Mouse (Mus musculus): ENCODE data around the gene Dtd1. TPM values are rescaled to one million over a fixed set of nuclear protein-coding genes. Genes with fewer than 3 reads are reported as not detected.

Dtd1 gene
- total and polyA plus RNA-seq, 3 experiments, result 32.5 to 36.0 TPM; not detected in 1

DNA sequence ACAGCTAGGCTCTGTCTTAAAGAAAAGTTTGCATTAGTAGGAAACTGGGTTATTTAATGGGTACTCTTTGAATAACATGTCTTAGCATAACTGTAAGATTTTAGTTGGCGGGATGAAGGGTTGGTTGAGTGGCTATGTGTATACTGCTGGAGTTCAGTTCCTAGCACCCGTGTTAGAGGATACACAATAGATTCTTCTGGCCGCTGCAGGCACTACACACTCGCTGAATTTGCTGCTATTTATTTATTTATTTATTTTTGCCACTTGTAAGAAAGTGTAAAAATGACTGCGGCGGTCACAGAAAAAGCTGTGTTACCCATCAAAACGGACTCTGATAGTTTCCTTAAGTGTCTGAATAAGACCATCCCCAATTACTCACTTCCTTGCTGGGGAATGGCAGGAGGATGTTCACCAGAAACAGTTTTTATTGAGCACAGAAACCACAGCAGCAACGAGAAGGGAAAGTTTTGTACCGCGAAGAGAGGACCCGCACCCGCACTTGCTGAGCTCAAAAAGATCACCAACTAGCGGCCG, 44.3 kb upstream of the Dtd1 start:
- H3K9ac ChIP-seq (ENCODE audit: control insufficient read depth, low read depth, low read length, poor library complexity, severe bottlenecking), result peak overlapping the region; percentile 73
- no peak for DNase-seq (ENCODE audit: low read depth, low spot score)
- no peaks in the 10 kb centered on the region for H3K9me3 ChIP-seq (replicated peaks; ENCODE audit: insufficient read depth, low read length)
- no peaks in the 10 kb centered on the region for H3K27me3 ChIP-seq (ENCODE audit: control insufficient read depth in 1 of 2, insufficient read depth in 2 of 2, low read length in 2 of 2)
- H3K4me3 ChIP-seq (ENCODE audit: control insufficient read depth in 1 of 2, insufficient read depth in 1 of 2, low read depth in 2 of 2, low read length in 2 of 2), result peak overlapping the region; percentile 83 to 93
- H3K36me3 ChIP-seq (ENCODE audit: control insufficient read depth in 1 of 2, insufficient read depth in 2 of 2, low read length in 2 of 2), result peaks cover 2 to 6% of the 10 kb centered on the region in 2 experiments; a peak in 3 of 4 replicates
- peaks cover 13% of the 10 kb centered on the region for H3K79me2 ChIP-seq (ENCODE audit: control insufficient read depth, insufficient read depth, low read length, poor library complexity)
- H3K4me1 ChIP-seq (ENCODE audit: control insufficient read depth in 1 of 2, insufficient read depth in 2 of 2, low read length in 2 of 2), result peaks cover 0 to 3% of the 10 kb centered on the region in 2 experiments; a peak in 2 of 4 replicates
- TF ChIP-seq MXI1 (IDR thresholded peaks at IDR 0.05; ENCODE audit: low read depth, low read length) (no peak), RAD21 (IDR thresholded peaks at IDR 0.05; ENCODE audit: low read depth, low read length) (no peak), CHD1 (IDR thresholded peaks at IDR 0.05; ENCODE audit: low read depth, low read length) (no peak; the same call in 1 of the 2 replicates), ETS1 (IDR thresholded peaks at IDR 0.05; ENCODE audit: low read depth, low read length) (no peak), CHD2 (IDR thresholded peaks at IDR 0.05; ENCODE audit: low read length) (no peak), NELFE (IDR thresholded peaks at IDR 0.05; ENCODE audit: low read depth, low read length) (no peak), USF2 (IDR thresholded peaks at IDR 0.05; ENCODE audit: borderline replicate concordance in 1 of 2, insufficient read depth in 1 of 2, low read depth in 1 of 2, low read length in 2 of 2) (no peak), NRF1 (IDR thresholded peaks at IDR 0.05; ENCODE audit: insufficient read depth, low read depth, low read length, poor library complexity, severe bottlenecking) (no peak)
- H3K27ac ChIP-seq (ENCODE audit: control insufficient read depth, low read depth, low read length), result peak overlapping the region; percentile 88

- H3K4me1 ChIP-seq (ENCODE audit: control insufficient read depth in 1 of 2, insufficient read depth in 2 of 2, low read length in 2 of 2), result peaks cover 0 to 3% of the 10 kb centered on the region in 2 experiments; a peak in 2 of 4 replicates
- peak within 1 kb of the TSS; percentile 88 for H3K27ac ChIP-seq (ENCODE audit: control insufficient read depth, low read depth, low read length)
- H3K27me3 ChIP-seq (ENCODE audit: control insufficient read depth in 1 of 2, insufficient read depth in 2 of 2, low read length in 2 of 2), result no peaks in the 10 kb centered on the region
- peaks cover 2 to 6% of the 10 kb centered on the region in 2 experiments; a peak in 3 of 4 replicates for H3K36me3 ChIP-seq (ENCODE audit: control insufficient read depth in 1 of 2, insufficient read depth in 2 of 2, low read length in 2 of 2)
- H3K79me2 ChIP-seq (ENCODE audit: control insufficient read depth, insufficient read depth, low read length, poor library complexity), result peaks cover 13% of the 10 kb centered on the region
- peak; percentile 98 for DNase-seq (ENCODE audit: low read depth, low spot score)
- peak within 1 kb of the TSS; percentile 93 to 96 for H3K4me3 ChIP-seq (ENCODE audit: control insufficient read depth in 1 of 2, insufficient read depth in 1 of 2, low read depth in 2 of 2, low read length in 2 of 2)
- peak within 1 kb of the TSS; percentile 89 for H3K9ac ChIP-seq (ENCODE audit: control insufficient read depth, low read depth, low read length, poor library complexity, severe bottlenecking)
- no peaks in the 10 kb centered on the region for H3K9me3 ChIP-seq (replicated peaks; ENCODE audit: insufficient read depth, low read length)
- TF ChIP-seq RCOR1 (IDR thresholded peaks at IDR 0.05; ENCODE audit: low read depth, low read length), result no peak
- TF ChIP-seq NELFE (IDR thresholded peaks at IDR 0.05; ENCODE audit: low read depth, low read length), result peak; percentile 58
- TF ChIP-seq SIN3A (IDR thresholded peaks at IDR 0.05; ENCODE audit: low read length), result peak; percentile 71
- peak; percentile 70 for TF ChIP-seq TBP (IDR thresholded peaks at IDR 0.05; ENCODE audit: low read depth, low read length)
- TF ChIP-seq ZMIZ1 (IDR thresholded peaks at IDR 0.05; ENCODE audit: low read depth, low read length), result peak; percentile 65; the same call in 1 of the 2 replicates
- no peak for TF ChIP-seq CTCF (IDR thresholded peaks at IDR 0.05 in 2 of 3, conservative IDR thresholded peaks at IDR 0.05 in 1 of 3; ENCODE audit: control insufficient read depth in 1 of 3, insufficient read depth in 1 of 3, low read depth in 2 of 3, low read length in 3 of 3, poor library complexity in 1 of 3, severe bottlenecking in 1 of 3)
- TF ChIP-seq RAD21 (IDR thresholded peaks at IDR 0.05; ENCODE audit: low read depth, low read length), result no peak
- no peak for TF ChIP-seq SMC3 (IDR thresholded peaks at IDR 0.05; ENCODE audit: low read depth, low read length)
- peak; percentile 91 for TF ChIP-seq HCFC1 (IDR thresholded peaks at IDR 0.05; ENCODE audit: low read depth, low read length)
- TF ChIP-seq POLR2AphosphoS2 (IDR thresholded peaks at IDR 0.05; ENCODE audit: low read length), result 0 out of 2 replicates have a peak, but pooled peaks have one; percentile 6
- no peak for TF ChIP-seq MEF2A (IDR thresholded peaks at IDR 0.05; ENCODE audit: extremely low read depth, insufficient replicate concordance, low read depth, low read length, poor library complexity, severe bottlenecking)
- TF ChIP-seq TCF12 (IDR thresholded peaks at IDR 0.05; ENCODE audit: low read depth, low read length), result no peak
- no peak for TF ChIP-seq GATA1 (IDR thresholded peaks at IDR 0.05; ENCODE audit: low read depth, low read length)
- no peak for TF ChIP-seq BHLHE40 (IDR thresholded peaks at IDR 0.05; ENCODE audit: borderline replicate concordance, low read depth, low read length)
- TF ChIP-seq CHD1 (IDR thresholded peaks at IDR 0.05; ENCODE audit: low read depth, low read length), result no peak
- TF ChIP-seq USF1 (IDR thresholded peaks at IDR 0.05; ENCODE audit: low read depth, low read length), result no peak
- TF ChIP-seq MXI1 (IDR thresholded peaks at IDR 0.05; ENCODE audit: low read depth, low read length), result peak; percentile 79
- no peak for TF ChIP-seq NRF1 (IDR thresholded peaks at IDR 0.05; ENCODE audit: insufficient read depth, low read depth, low read length, poor library complexity, severe bottlenecking)
- TF ChIP-seq GABPA (IDR thresholded peaks at IDR 0.05; ENCODE audit: low read depth, low read length), result no peak
- no peak for TF ChIP-seq ZKSCAN1 (IDR thresholded peaks at IDR 0.05; ENCODE audit: low read depth, low read length)
- peak; percentile 77 to 78 for TF ChIP-seq POLR2A (IDR thresholded peaks at IDR 0.05; ENCODE audit: control insufficient read depth in 1 of 2, insufficient read depth in 1 of 2, low read depth in 1 of 2, low read length in 2 of 2, poor library complexity in 1 of 2)
- TF ChIP-seq UBTF (IDR thresholded peaks at IDR 0.05; ENCODE audit: borderline replicate concordance, insufficient read depth, low read depth, low read length), result no peak
- 0 out of 2 replicates have a peak, but pooled peaks have one; percentile 46 for TF ChIP-seq MAZ (IDR thresholded peaks at IDR 0.05; ENCODE audit: low read depth, low read length)
- TF ChIP-seq ELF1 (IDR thresholded peaks at IDR 0.05; ENCODE audit: low read depth, low read length), result peak; percentile 53; the same call in 1 of the 2 replicates
Observed at GRCm38 (mm10) chr2:144555820-144556552, 43.7 kb upstream of the Dtd1 start, which contains the start of gene Sec23b. Sec23b (plus strand) TSS chr2:144556229.

All from MEL (cell line).